Mouse (Mus musculus): Measurements from ENCODE around the gene D630045J12Rik.

The D630045J12Rik gene

GRCm38 (mm10) chr6:38140402-38140801, 113.4 kb downstream of the D630045J12Rik start:
- in situ Hi-C loops (cut with MboI, MseI): no loop called here

GRCm38 (mm10) chr6:38139086-38139485, 114.7 kb downstream of the D630045J12Rik start:
- in situ Hi-C loops (cut with MboI, MseI): no loop called here

- in situ Hi-C loops (cut with MboI, MseI): no loop called here
These were observed 118.8 kb downstream of the D630045J12Rik start for GRCm38 (mm10) chr6:38134806-38135559.

- in situ Hi-C loops (cut with MboI, MseI): no loop called here
These were observed 122.0 kb downstream of the D630045J12Rik start for GRCm38 (mm10) chr6:38131801-38132231.

GRCm38 (mm10) chr6:38129883-38130282, 123.9 kb downstream of the D630045J12Rik start:
- in situ Hi-C loops (cut with MboI, MseI): no loop called here

GRCm38 (mm10) chr6:38128115-38128514, 125.7 kb downstream of the D630045J12Rik start:
- in situ Hi-C loops (cut with MboI, MseI): no loop called here

- in situ Hi-C loops (cut with MboI, MseI): no loop called here
These were observed 128.3 kb downstream of the D630045J12Rik start for GRCm38 (mm10) chr6:38125462-38125861.

- in situ Hi-C loops (cut with MboI, MseI): no loop called here
These were observed 128.9 kb downstream of the D630045J12Rik start for GRCm38 (mm10) chr6:38124882-38125281.

GRCm38 (mm10) chr6:38124207-38124835, 129.5 kb downstream of the D630045J12Rik start, which contains the start of gene Atp6v0a4:
Gene Atp6v0a4, minus strand, starts transcription at chr6:38124586.
- in situ Hi-C loops (cut with MboI, MseI): no loop called here

- in situ Hi-C loops (cut with MboI, MseI): no loop called here
These were observed 130.2 kb downstream of the D630045J12Rik start for GRCm38 (mm10) chr6:38123471-38124206.

GRCm38 (mm10) chr6:38122791-38123190, 131.0 kb downstream of the D630045J12Rik start:
- in situ Hi-C loops (cut with MboI, MseI): no loop called here

- in situ Hi-C loops (cut with MboI, MseI): no loop called here
These were observed 132.0 kb downstream of the D630045J12Rik start for GRCm38 (mm10) chr6:38121843-38122242.

- in situ Hi-C loops (cut with MboI, MseI): no loop called here
These were observed 133.0 kb downstream of the D630045J12Rik start for GRCm38 (mm10) chr6:38120681-38121371.

GRCm38 (mm10) chr6:38118341-38118740, 135.5 kb downstream of the D630045J12Rik start:
- in situ Hi-C loops (cut with MboI, MseI): no loop called here

GRCm38 (mm10) chr6:38116107-38116770, 137.6 kb downstream of the D630045J12Rik start:
- in situ Hi-C loops (cut with MboI, MseI): no loop called here

GRCm38 (mm10) chr6:38110859-38111258, 142.9 kb downstream of the D630045J12Rik start:
- in situ Hi-C loops (cut with MboI, MseI): no loop called here

GRCm38 (mm10) chr6:38109871-38110270, 143.9 kb downstream of the D630045J12Rik start:
- in situ Hi-C loops (cut with MboI, MseI): no loop called here

GRCm38 (mm10) chr6:38109160-38109795, 144.5 kb downstream of the D630045J12Rik start, which contains the start of gene Tmem213:
Gene Tmem213, plus strand, starts transcription at chr6:38109255.
- in situ Hi-C loops (cut with MboI, MseI): no loop called here

- in situ Hi-C loops (cut with MboI, MseI): no loop called here
These were observed 145.4 kb downstream of the D630045J12Rik start for GRCm38 (mm10) chr6:38108449-38108848.

- in situ Hi-C loops (cut with MboI, MseI): no loop called here
These were observed 147.9 kb downstream of the D630045J12Rik start for GRCm38 (mm10) chr6:38105924-38106323.
